Mouse (Mus musculus) midbrain, embryonic 11.5 days (tissue): ENCODE measurements at regions not wholly inside any gene's neighbourhood (a gene's known extent, or its start where the extent isn't known, plus 50 kb on each side); places are given as distances from the start of the nearest gene placed in this dataset.

Source experiments
- ATAC-seq: fragments of 200-750 bp; cut with Nextera tagmentation; 2 replicates; pipeline ENCODE4 v1.8.0; 2017; ENCODE audit warnings: moderate TSS enrichment, moderate library complexity; ENCODE audit not compliant: low FRiP score
- DNase-seq: peaks from one replicate; pipeline ENCODE4 v3.0.0; 2015; ENCODE audit warnings: low spot score; ENCODE audit errors: missing footprints
- H3K27ac ChIP-seq: fragments of 300-500 bp; sonication (generic); 2 replicates; pipeline ENCODE4 v1.5.1; 2014; ENCODE audit warnings: low read depth, low read length
- H3K27me3 ChIP-seq: fragments of 300-500 bp; sonication (generic); 2 replicates; pipeline ENCODE4 v1.6.1; 2014; ENCODE audit warnings: mild to moderate bottlenecking, low read length, moderate library complexity, mixed read lengths; ENCODE audit not compliant: control insufficient read depth, insufficient read depth
- H3K36me3 ChIP-seq: fragments of 300-500 bp; sonication (generic); 2 replicates; pipeline ENCODE4 v1.6.1; 2014; ENCODE audit warnings: mild to moderate bottlenecking, low read length, moderate library complexity, mixed read lengths; ENCODE audit not compliant: control insufficient read depth, insufficient read depth
- H3K4me1 ChIP-seq: fragments of 300-500 bp; sonication (generic); 2 replicates; pipeline ENCODE4 v1.6.1; 2014; ENCODE audit warnings: low read length; ENCODE audit not compliant: control insufficient read depth, insufficient read depth
- H3K4me2 ChIP-seq: fragments of 300-500 bp; sonication (generic); 2 replicates; pipeline ENCODE4 v1.6.1; 2014; ENCODE audit warnings: mild to moderate bottlenecking, moderate library complexity
- H3K4me3 ChIP-seq: fragments of 300-500 bp; sonication (generic); 2 replicates; pipeline ENCODE4 v1.5.1; 2014; ENCODE audit warnings: low read depth, low read length
- H3K9ac ChIP-seq: fragments of 300-500 bp; sonication (generic); 2 replicates; pipeline ENCODE4 v1.6.1; 2014; ENCODE audit warnings: low read length
- H3K9me3 ChIP-seq: fragments of 300-500 bp; sonication (generic); 2 replicates; pipeline ENCODE4 v1.6.1; 2016; ENCODE audit warnings: low read length; ENCODE audit not compliant: control insufficient read depth
- WGBS: fragments of 180-500 bp; shearing (Covaris S2); extraction: QIAGEN DNeasy Blood & Tissue Kit; methylation state at CpG from one replicate; pipeline ENCODE4 v1.1.7; 2014; 5-methylcytosine and 5-hydroxymethylcytosine counted together

- no peak overlapping the region for H3K27ac ChIP-seq
- no peak overlapping the region for H3K4me3 ChIP-seq
- H3K4me2 ChIP-seq: no peak overlapping the region
- H3K36me3 ChIP-seq: no peaks in the 10 kb centered on the region
- no peaks in the 10 kb centered on the region for H3K4me1 ChIP-seq
- no peaks in the 10 kb centered on the region for H3K27me3 ChIP-seq
- H3K9me3 ChIP-seq: no peaks in the 10 kb centered on the region
- 75% methylated on average over 3 of the region's 3 CpGs for WGBS
- ATAC-seq: no peak
- DNase-seq: no peak
- H3K9ac ChIP-seq: no peak overlapping the region
These were observed 51.2 kb upstream of the Kcnk12 start for GRCm38 (mm10) chr17:87848964-87849363.
